In genomic region chr9:83083790-83084469, GRCm38 (mm10) we compare ENCODE assay signal across 25 mouse cellular contexts.
DNase-seq lines count a peak whose midpoint lies in the region; TF ChIP-seq lines count a peak whose summit lies in the region.
"Had no signal": no experiment of that assay in that cellular context is flagged by ENCODE, and none has a peak within 500 bp of the region (broad histone marks: within the 10 kb centered on the region; RNA-seq: fewer than 3 reads in every experiment).

No protein-coding gene starts in this region.

- no peak for TF ChIP-seq POLR2A in thymus, adult 2 months (IDR thresholded peaks at IDR 0.05; ENCODE audit: control insufficient read depth, extremely low read depth, insufficient read depth, low read length, poor library complexity)

- H3K4me3 ChIP-seq in thymus, adult 2 months (ENCODE audit: control insufficient read depth, insufficient read depth, low read length) = no peak overlapping the region
- H3K4me3 ChIP-seq: embryonic facial prominence, embryonic 13.5 days; forebrain, embryonic 10.5 days; forebrain, embryonic 15.5 days; heart, embryonic 15.5 days; hindbrain, embryonic 12.5 days; intestine, embryonic 15.5 days; myocyte; neural tube, embryonic 12.5 days had no signal

- no peaks in the 10 kb centered on the region for H3K36me3 ChIP-seq in thymus, adult 2 months (ENCODE audit: control insufficient read depth, insufficient read depth, low read length)
- H3K36me3 ChIP-seq: embryonic facial prominence, embryonic 13.5 days; forebrain, embryonic 10.5 days; forebrain, embryonic 15.5 days; heart, embryonic 15.5 days; hindbrain, embryonic 12.5 days; intestine, embryonic 15.5 days; neural tube, embryonic 12.5 days had no signal

- WGBS in thymus, adult 2 months = 70% methylated on average over 7 of the region's 7 CpGs

- H3K4me1 ChIP-seq in thymus, adult 2 months (replicated peaks; ENCODE audit: control insufficient read depth, insufficient read depth, low read length) = no peaks in the 10 kb centered on the region
- H3K4me1 ChIP-seq: forebrain, embryonic 15.5 days; heart, embryonic 15.5 days; intestine, embryonic 15.5 days; neural tube, embryonic 12.5 days had no signal

- H3K27ac ChIP-seq in thymus, adult 2 months (ENCODE audit: control insufficient read depth, insufficient read depth, low read length) = no peak overlapping the region
- H3K27ac ChIP-seq: embryonic facial prominence, embryonic 13.5 days; forebrain, embryonic 10.5 days; forebrain, embryonic 15.5 days; heart, embryonic 15.5 days; hindbrain, embryonic 12.5 days; hindbrain, postnatal 0 days; intestine, embryonic 15.5 days; liver, embryonic 14.5 days; neural tube, embryonic 12.5 days had no signal

- TF ChIP-seq CTCF in thymus, adult 2 months (IDR thresholded peaks at IDR 0.05; ENCODE audit: borderline replicate concordance, control insufficient read depth, extremely low read depth, insufficient read depth, low read length, poor library complexity) = no peak

- DNase-seq in embryo, embryonic 10 days (ENCODE audit: low spot score) = peak; percentile 66
- peak; percentile 64 for DNase-seq in embryo, embryonic 10.5 days (ENCODE audit: low spot score)
- peak; percentile 27 for DNase-seq in forelimb bud, embryonic 11.5 days (ENCODE audit: low read depth, low spot score)
- DNase-seq in kidney, postnatal 4 days = peak; percentile 50 to 61
- DNase-seq in adrenal gland, postnatal 4 days (ENCODE audit: low spot score in 2 of 2) = no peak
- no peak for DNase-seq in heart, postnatal 10 days
- no peak for DNase-seq in thymus, adult 2 months
- DNase-seq in frontal cortex, adult 2 months (ENCODE audit: extremely low spot score in 1 of 2, low spot score in 1 of 2) = no peak
- DNase-seq: adrenal gland, adult 8-10 months; B cell, adult 2 months; cerebellum, adult 11 months; cerebellum, adult 9-11 months; heart, postnatal 36 days; liver; lung, adult 2 months had no signal

- H3K27me3 ChIP-seq in thymus, adult 2 months (ENCODE audit: control insufficient read depth, insufficient read depth, low read length) = no peaks in the 10 kb centered on the region
- H3K27me3 ChIP-seq: embryonic facial prominence, embryonic 13.5 days; forebrain, embryonic 15.5 days; heart, embryonic 15.5 days; hindbrain, embryonic 12.5 days; intestine, embryonic 15.5 days; neural tube, embryonic 12.5 days had no signal

- intact Hi-C loops in heart, postnatal 10 days (cut with DNase I) = no loop called here

Comparison
In these comparisons a context has a peak if more than half of its experiments do, and no peak if none do; other contexts are left out.
1. DNase-seq: peak in embryo, embryonic 10 days (single experiment), embryo, embryonic 10.5 days (single experiment), forelimb bud, embryonic 11.5 days (single experiment) and kidney, postnatal 4 days (2 of 2); none in adrenal gland, postnatal 4 days (0 of 2), heart, postnatal 10 days (0 of 2), thymus, adult 2 months (single experiment) and frontal cortex, adult 2 months (0 of 2).